Mouse (Mus musculus) ES-Bruce4 (cell line): ENCODE data around the gene Mcur1. TPM values are rescaled to one million over a fixed set of nuclear protein-coding genes. Genes with fewer than 3 reads are reported as not detected.

Experiments used
- H3K27ac ChIP-seq: 2 replicates; pipeline ENCODE4 v1.5.1; 2012; ENCODE audit warnings: low read length, inconsistent platforms; ENCODE audit not compliant: insufficient read depth
- H3K27me3 ChIP-seq: 2 replicates; pipeline ENCODE4 v1.6.1; 2012; ENCODE audit warnings: mild to moderate bottlenecking, low read length, inconsistent platforms; ENCODE audit not compliant: control insufficient read depth, poor library complexity, insufficient read depth, severe bottlenecking
- H3K36me3 ChIP-seq: 2 replicates; pipeline ENCODE4 v1.6.1; 2012; ENCODE audit warnings: inconsistent platforms, mild to moderate bottlenecking, low read length, moderate library complexity; ENCODE audit not compliant: control insufficient read depth, poor library complexity, insufficient read depth, severe bottlenecking
- H3K4me1 ChIP-seq: one replicate; pipeline ENCODE4 v1.8.1; 2011; ENCODE audit warnings: low read length; ENCODE audit not compliant: control insufficient read depth, insufficient read depth
- H3K4me3 ChIP-seq: 2 replicates; pipeline ENCODE4 v1.5.1; 2011; ENCODE audit warnings: low read depth, mild to moderate bottlenecking, low read length
- H3K9ac ChIP-seq: 2 replicates; pipeline ENCODE4 v1.6.1; 2012; ENCODE audit warnings: low read depth, mild to moderate bottlenecking, inconsistent platforms; ENCODE audit not compliant: poor library complexity, severe bottlenecking
- H3K9me3 ChIP-seq: replicated peaks from 2 replicates; pipeline ENCODE4 v1.6.1; 2012; ENCODE audit warnings: mild to moderate bottlenecking, low read length, inconsistent platforms; ENCODE audit not compliant: control insufficient read depth, poor library complexity, insufficient read depth, severe bottlenecking
- CTCF ChIP-seq: IDR thresholded peaks from one replicate; pipeline ENCODE4 v1.8.1; 2011; ENCODE audit warnings: low read depth, low read length
- EP300 ChIP-seq: IDR thresholded peaks from 2 replicates; pipeline ENCODE4 v1.6.1; 2011; ENCODE audit warnings: low read depth, low read length; ENCODE audit not compliant: insufficient read depth
- POLR2A ChIP-seq: IDR thresholded peaks from one replicate; pipeline ENCODE4 v1.8.1; 2011; ENCODE audit warnings: low read length; ENCODE audit not compliant: insufficient read depth
- polyA plus RNA-seq: library from polyadenylated mRNA; stranded (reverse); fragments of >200 nt; gene quantifications from 2 replicates; pipeline ENCODE4 v1.2.4, GENCODE M21; 2011; ENCODE audit warnings: low read depth; ENCODE audit not compliant: missing spikeins, insufficient read depth, insufficient read length

Gene Mcur1
- polyA plus RNA-seq, 1 experiment, result 6.1 TPM

GRCm38 (mm10) chr13:43526289-43526688, 33.7 kb downstream of the Mcur1 start:
- Histone ChIP-seq H3K27me3 (no peaks in the 10 kb centered on the region), H3K36me3 (no peaks in the 10 kb centered on the region), H3K4me1 (peaks cover 4% of the 10 kb centered on the region), H3K9me3 (no peaks in the 10 kb centered on the region), H3K9ac (no peak overlapping the region), H3K27ac (no peak overlapping the region), H3K4me3 (no peak overlapping the region)
- peak; percentile 67; the same call in 1 of the 2 replicates for TF ChIP-seq EP300
- TF ChIP-seq CTCF, result no peak

- peaks cover 2% of the 10 kb centered on the region for H3K4me1 ChIP-seq
- H3K27ac ChIP-seq, result 0 out of 2 replicates have a peak overlapping the region, but pooled peaks have one; percentile 12
- TF ChIP-seq EP300 (no peak), POLR2A (no peak), CTCF (no peak)
- H3K27me3 ChIP-seq, result no peaks in the 10 kb centered on the region
- no peaks in the 10 kb centered on the region for H3K9me3 ChIP-seq
- no peaks in the 10 kb centered on the region for H3K36me3 ChIP-seq
- no peak overlapping the region for H3K9ac ChIP-seq
- H3K4me3 ChIP-seq, result no peak overlapping the region
These were observed 34.4 kb downstream of the Mcur1 start for GRCm38 (mm10) chr13:43525363-43526134.

GRCm38 (mm10) chr13:43524491-43525362, 35.3 kb downstream of the Mcur1 start:
- H3K4me1 ChIP-seq, result peaks cover 2% of the 10 kb centered on the region

GRCm38 (mm10) chr13:43523906-43524480, 36.0 kb downstream of the Mcur1 start:
- Histone ChIP-seq H3K27me3 (no peaks in the 10 kb centered on the region), H3K4me3 (no peak overlapping the region), H3K4me1 (peaks cover 2% of the 10 kb centered on the region), H3K9me3 (no peaks in the 10 kb centered on the region), H3K9ac (no peak overlapping the region), H3K36me3 (no peaks in the 10 kb centered on the region), H3K27ac (no peak overlapping the region)
- no peak for TF ChIP-seq POLR2A
- TF ChIP-seq CTCF, result no peak
- no peak for TF ChIP-seq EP300

More at GRCm38 (mm10) chr13:43524491-43525362, 35.3 kb downstream of the Mcur1 start:
- TF ChIP-seq EP300 (no peak), CTCF (no peak), POLR2A (no peak)
- H3K4me3 ChIP-seq, result no peak overlapping the region
- H3K36me3 ChIP-seq, result no peaks in the 10 kb centered on the region
- no peaks in the 10 kb centered on the region for H3K9me3 ChIP-seq
- H3K27me3 ChIP-seq, result no peaks in the 10 kb centered on the region
- H3K9ac ChIP-seq, result no peak overlapping the region
- 0 out of 2 replicates have a peak overlapping the region, but pooled peaks have one; percentile 12 for H3K27ac ChIP-seq

GRCm38 (mm10) chr13:43521940-43522339, 38.1 kb downstream of the Mcur1 start:
- no peaks in the 10 kb centered on the region for H3K9me3 ChIP-seq
- H3K27ac ChIP-seq, result no peak overlapping the region
- TF ChIP-seq POLR2A, result no peak
- TF ChIP-seq CTCF, result no peak
- TF ChIP-seq EP300, result no peak
- no peaks in the 10 kb centered on the region for H3K36me3 ChIP-seq
- H3K27me3 ChIP-seq, result no peaks in the 10 kb centered on the region
- no peak overlapping the region for H3K9ac ChIP-seq
- H3K4me3 ChIP-seq, result no peak overlapping the region
- H3K4me1 ChIP-seq, result peaks cover 2% of the 10 kb centered on the region
